Mouse (Mus musculus) liver, adult 2 months (tissue): ENCODE measurements around the gene Gm49353.

ENCODE experiments used
- CTCF ChIP-seq: fragments of 200-500 bp; IDR thresholded peaks from 2 replicates; pipeline ENCODE4 v1.5.1; 2011; ENCODE audit warnings: low read depth, low read length, control low read depth
- POLR2A ChIP-seq: fragments of 200-500 bp; IDR thresholded peaks from 2 replicates; pipeline ENCODE4 v1.6.1; 2011; ENCODE audit warnings: low read length, control low read depth; ENCODE audit not compliant: insufficient read depth; ENCODE audit errors: extremely low read depth

- no peak for TF ChIP-seq CTCF
- TF ChIP-seq POLR2A: no peak
Observed at GRCm38 (mm10) chr10:29211453-29211852, 12.7 kb downstream of the Gm49353 start, which contains the start of gene 9330159F19Rik.
